Mouse (Mus musculus): ENCODE measurements around the gene Sh3bp5. TPM values are rescaled to one million over a fixed set of nuclear protein-coding genes. Genes with fewer than 3 reads are reported as not detected.

The Sh3bp5 gene
- polyA plus RNA-seq, 1 experiment from 2014 or later: 9.9 TPM

GRCm38 (mm10) chr14:31416411-31416810, 19.5 kb downstream of the Sh3bp5 start:
- H3K4me3 ChIP-seq (ENCODE audit: low read depth, low read length): no peak overlapping the region
- TF ChIP-seq CTCF (IDR thresholded peaks at IDR 0.05; ENCODE audit: low read depth) (no peak), EP300 (optimal IDR thresholded peaks at IDR 0.05) (no peak)
- H3K27me3 ChIP-seq (ENCODE audit: control insufficient read depth, insufficient read depth, low read length): no peaks in the 10 kb centered on the region
- no peaks in the 10 kb centered on the region for H3K36me3 ChIP-seq (ENCODE audit: control insufficient read depth, insufficient read depth, low read length)
- ATAC-seq (ENCODE audit: low FRiP score, low TSS enrichment) (no peak), DNase-seq (ENCODE audit: low spot score) (no peak)
- H3K9ac ChIP-seq (ENCODE audit: low read length): no peak overlapping the region
- H3K9me3 ChIP-seq (ENCODE audit: control insufficient read depth, low read length): no peaks in the 10 kb centered on the region
- no peaks in the 10 kb centered on the region; the same call in 1 of the 2 replicates for H3K4me1 ChIP-seq (replicated peaks; ENCODE audit: control insufficient read depth, insufficient read depth)
- WGBS: 83% methylated on average over 3 of the region's 3 CpGs
- no peak overlapping the region for H3K4me2 ChIP-seq (replicated peaks; ENCODE audit: low read depth)
- H3K27ac ChIP-seq (replicated peaks): no peak overlapping the region

GRCm38 (mm10) chr14:31414967-31415376, 20.9 kb downstream of the Sh3bp5 start:
- H3K9me3 ChIP-seq (ENCODE audit: control insufficient read depth, low read length): no peaks in the 10 kb centered on the region
- TF ChIP-seq EP300 (optimal IDR thresholded peaks at IDR 0.05) (no peak), CTCF (IDR thresholded peaks at IDR 0.05; ENCODE audit: low read depth) (no peak)
- WGBS: 46% methylated on average over 7 of the region's 7 CpGs
- no peak overlapping the region for H3K4me3 ChIP-seq (ENCODE audit: low read depth, low read length)
- ATAC-seq (ENCODE audit: low FRiP score, low TSS enrichment) (no peak), DNase-seq (ENCODE audit: low spot score) (no peak)
- H3K9ac ChIP-seq (ENCODE audit: low read length): no peak overlapping the region
- no peak overlapping the region for H3K27ac ChIP-seq (replicated peaks)
- H3K4me2 ChIP-seq (replicated peaks; ENCODE audit: low read depth): no peak overlapping the region
- no peaks in the 10 kb centered on the region for H3K36me3 ChIP-seq (ENCODE audit: control insufficient read depth, insufficient read depth, low read length)
- H3K4me1 ChIP-seq (replicated peaks; ENCODE audit: control insufficient read depth, insufficient read depth): no peaks in the 10 kb centered on the region; the same call in 1 of the 2 replicates
- H3K27me3 ChIP-seq (ENCODE audit: control insufficient read depth, insufficient read depth, low read length): no peaks in the 10 kb centered on the region

GRCm38 (mm10) chr14:31414235-31414966, 21.5 kb downstream of the Sh3bp5 start:
- Histone ChIP-seq H3K4me3 (ENCODE audit: low read depth, low read length) (no peak overlapping the region), H3K36me3 (ENCODE audit: control insufficient read depth, insufficient read depth, low read length) (no peaks in the 10 kb centered on the region), H3K9ac (ENCODE audit: low read length) (no peak overlapping the region), H3K27me3 (ENCODE audit: control insufficient read depth, insufficient read depth, low read length) (no peaks in the 10 kb centered on the region), H3K4me1 (replicated peaks; ENCODE audit: control insufficient read depth, insufficient read depth) (no peaks in the 10 kb centered on the region; the same call in 1 of the 2 replicates), H3K4me2 (replicated peaks; ENCODE audit: low read depth) (no peak overlapping the region), H3K9me3 (ENCODE audit: control insufficient read depth, low read length) (no peaks in the 10 kb centered on the region), H3K27ac (replicated peaks) (no peak overlapping the region)
- WGBS: 62% methylated on average over 10 of the region's 10 CpGs
- no peak for ATAC-seq (ENCODE audit: low FRiP score, low TSS enrichment)
- TF ChIP-seq EP300 (optimal IDR thresholded peaks at IDR 0.05) (no peak), CTCF (IDR thresholded peaks at IDR 0.05; ENCODE audit: low read depth) (no peak)
- no peak for DNase-seq (ENCODE audit: low spot score)

- H3K27ac ChIP-seq (replicated peaks): no peak overlapping the region
- no peak overlapping the region for H3K9ac ChIP-seq (ENCODE audit: low read length)
- 61% methylated on average over 6 of the region's 6 CpGs for WGBS
- TF ChIP-seq CTCF (IDR thresholded peaks at IDR 0.05; ENCODE audit: low read depth) (no peak), EP300 (optimal IDR thresholded peaks at IDR 0.05) (no peak)
- H3K36me3 ChIP-seq (ENCODE audit: control insufficient read depth, insufficient read depth, low read length): no peaks in the 10 kb centered on the region
- DNase-seq (ENCODE audit: low spot score) (no peak), ATAC-seq (ENCODE audit: low FRiP score, low TSS enrichment) (no peak)
- no peak overlapping the region for H3K4me3 ChIP-seq (ENCODE audit: low read depth, low read length)
- no peak overlapping the region for H3K4me2 ChIP-seq (replicated peaks; ENCODE audit: low read depth)
- no peaks in the 10 kb centered on the region for H3K9me3 ChIP-seq (ENCODE audit: control insufficient read depth, low read length)
- H3K4me1 ChIP-seq (replicated peaks; ENCODE audit: control insufficient read depth, insufficient read depth): no peaks in the 10 kb centered on the region; the same call in 1 of the 2 replicates
- H3K27me3 ChIP-seq (ENCODE audit: control insufficient read depth, insufficient read depth, low read length): no peaks in the 10 kb centered on the region
Observed at GRCm38 (mm10) chr14:31413475-31414086, 22.3 kb downstream of the Sh3bp5 start.

- TF ChIP-seq CTCF (IDR thresholded peaks at IDR 0.05; ENCODE audit: low read depth): no peak
- no peak for TF ChIP-seq EP300 (optimal IDR thresholded peaks at IDR 0.05)
- ATAC-seq (ENCODE audit: low FRiP score, low TSS enrichment): no peak
Observed at GRCm38 (mm10) chr14:31412651-31413056, 23.2 kb downstream of the Sh3bp5 start.

GRCm38 (mm10) chr14:31410737-31411136, 25.1 kb downstream of the Sh3bp5 start:
- DNase-seq (ENCODE audit: low spot score): no peak
- TF ChIP-seq CTCF (IDR thresholded peaks at IDR 0.05; ENCODE audit: low read depth) (no peak), EP300 (optimal IDR thresholded peaks at IDR 0.05) (no peak)

More at GRCm38 (mm10) chr14:31412651-31413056, 23.2 kb downstream of the Sh3bp5 start:
- Histone ChIP-seq H3K4me3 (ENCODE audit: low read depth, low read length) (no peak overlapping the region), H3K27me3 (ENCODE audit: control insufficient read depth, insufficient read depth, low read length) (no peaks in the 10 kb centered on the region), H3K9me3 (ENCODE audit: control insufficient read depth, low read length) (no peaks in the 10 kb centered on the region), H3K9ac (ENCODE audit: low read length) (no peak overlapping the region), H3K27ac (replicated peaks) (no peak overlapping the region), H3K4me1 (replicated peaks; ENCODE audit: control insufficient read depth, insufficient read depth) (no peaks in the 10 kb centered on the region; the same call in 1 of the 2 replicates), H3K36me3 (ENCODE audit: control insufficient read depth, insufficient read depth, low read length) (no peaks in the 10 kb centered on the region), H3K4me2 (replicated peaks; ENCODE audit: low read depth) (no peak overlapping the region)
- DNase-seq (ENCODE audit: low spot score): no peak
- WGBS: 76% methylated on average over 10 of the region's 10 CpGs

More at GRCm38 (mm10) chr14:31410737-31411136, 25.1 kb downstream of the Sh3bp5 start:
- Histone ChIP-seq H3K27ac (replicated peaks) (no peak overlapping the region), H3K9ac (ENCODE audit: low read length) (no peak overlapping the region), H3K36me3 (ENCODE audit: control insufficient read depth, insufficient read depth, low read length) (no peaks in the 10 kb centered on the region), H3K27me3 (ENCODE audit: control insufficient read depth, insufficient read depth, low read length) (no peaks in the 10 kb centered on the region), H3K9me3 (ENCODE audit: control insufficient read depth, low read length) (no peaks in the 10 kb centered on the region), H3K4me1 (replicated peaks; ENCODE audit: control insufficient read depth, insufficient read depth) (no peaks in the 10 kb centered on the region; the same call in 1 of the 2 replicates), H3K4me2 (replicated peaks; ENCODE audit: low read depth) (no peak overlapping the region), H3K4me3 (ENCODE audit: low read depth, low read length) (no peak overlapping the region)
- WGBS: 59% methylated on average over 4 of the region's 4 CpGs
- no peak for ATAC-seq (ENCODE audit: low FRiP score, low TSS enrichment)
